Mouse (Mus musculus) spleen, adult 2 months (tissue): Measurements from ENCODE around the gene Prx. TPM values are rescaled to one million over a fixed set of nuclear protein-coding genes. Genes with fewer than 3 reads are reported as not detected.
A peak's percentile ranks its signal among the peaks of the same experiment; 100 is the strongest.

Experiments
- DNase-seq, 2 experiments: peaks; one replicate each; pipeline versions ENCODE4 v3.0.0 to v3.0.0-alpha.2; 2012 to 2021; ENCODE audit warnings: low spot score in 2 of 2, low read depth in 1 of 2
- H3K27ac ChIP-seq: fragments of 200-500 bp; 2 replicates; pipeline ENCODE4 v1.5.1; 2012; ENCODE audit warnings: low read length, inconsistent platforms; ENCODE audit not compliant: insufficient read depth
- H3K27me3 ChIP-seq: fragments of 200-500 bp; 2 replicates; pipeline ENCODE4 v1.6.1; 2012; ENCODE audit warnings: mild to moderate bottlenecking, moderate library complexity, low read length, inconsistent platforms; ENCODE audit not compliant: control insufficient read depth, insufficient read depth
- H3K36me3 ChIP-seq: fragments of 200-500 bp; 2 replicates; pipeline ENCODE4 v1.6.1; 2012; ENCODE audit warnings: mild to moderate bottlenecking, low read length, inconsistent platforms; ENCODE audit not compliant: control insufficient read depth, insufficient read depth
- H3K4me1 ChIP-seq: fragments of 200-500 bp; 2 replicates; pipeline ENCODE4 v1.6.1; 2011; ENCODE audit warnings: inconsistent platforms; ENCODE audit not compliant: control insufficient read depth, insufficient read depth, insufficient read length
- H3K4me3 ChIP-seq: fragments of 200-500 bp; 2 replicates; pipeline ENCODE4 v1.5.1; 2011; ENCODE audit warnings: mild to moderate bottlenecking, inconsistent platforms; ENCODE audit not compliant: insufficient read depth, insufficient read length; ENCODE audit errors: extremely low read depth
- CTCF ChIP-seq: fragments of 200-500 bp; IDR thresholded peaks from 2 replicates; pipeline ENCODE4 v1.5.1; 2011; ENCODE audit warnings: mild to moderate bottlenecking, inconsistent platforms; ENCODE audit not compliant: insufficient read depth, insufficient read length, insufficient replicate concordance; ENCODE audit errors: extremely low read depth
- POLR2A ChIP-seq: fragments of 200-500 bp; IDR thresholded peaks from 2 replicates; pipeline ENCODE4 v1.6.1; 2011; ENCODE audit warnings: low read depth, low read length, inconsistent platforms
- WGBS: fragments of 180-500 bp; shearing (Covaris S2); methylation state at CpG from one replicate; pipeline ENCODE4 v1.1.7; 2018; 5-methylcytosine and 5-hydroxymethylcytosine counted together
- polyA plus RNA-seq: library from polyadenylated mRNA; depleted of rRNA; stranded (reverse); fragments of >200 nt; gene quantifications from 2 replicates; pipeline ENCODE4 v1.2.3, GENCODE M21; 2012; rRNA removed

Prx gene
- 0.68 and 0.72 TPM in 2 replicates for polyA plus RNA-seq

- Histone ChIP-seq H3K4me3 (no peak within 1 kb of the TSS), H3K27ac (no peak within 1 kb of the TSS), H3K36me3 (no peaks in the 10 kb centered on the region), H3K27me3 (no peaks in the 10 kb centered on the region), H3K4me1 (no peaks in the 10 kb centered on the region)
- 82% methylated on average over 3 of the region's 3 CpGs for WGBS
- DNase-seq, result no peak
- TF ChIP-seq CTCF (no peak), POLR2A (no peak)
These were observed at the start of gene Prx for GRCm38 (mm10) chr7:27499036-27499435. Gene Prx, plus strand, starts transcription at chr7:27499324.

GRCm38 (mm10) chr7:27451359-27451758 lies 47.8 kb upstream of the Prx start:
- no peak for TF ChIP-seq POLR2A
- no peak for TF ChIP-seq CTCF
- peak in 1 of 2 experiments; percentile 50 for DNase-seq
- Histone ChIP-seq H3K36me3 (no peaks in the 10 kb centered on the region), H3K4me3 (no peak overlapping the region), H3K27me3 (peaks cover 3% of the 10 kb centered on the region), H3K27ac (peak overlapping the region; percentile 56), H3K4me1 (peaks cover 28% of the 10 kb centered on the region; the same call in 1 of the 2 replicates)
- WGBS, result 23% methylated on average over 2 of the region's 2 CpGs

- Histone ChIP-seq H3K4me3 (no peak overlapping the region), H3K4me1 (peaks cover 20% of the 10 kb centered on the region; the same call in 1 of the 2 replicates), H3K27ac (peak overlapping the region; percentile 66), H3K36me3 (no peaks in the 10 kb centered on the region), H3K27me3 (no peaks in the 10 kb centered on the region)
- DNase-seq, result no peak
- TF ChIP-seq POLR2A, result no peak
- no peak for TF ChIP-seq CTCF
- WGBS, result 76% methylated on average over 13 of the region's 13 CpGs
These were observed 46.8 kb upstream of the Prx start for GRCm38 (mm10) chr7:27452206-27452770.

GRCm38 (mm10) chr7:27454461-27455121 lies 44.5 kb upstream of the Prx start:
- peaks cover 18% of the 10 kb centered on the region; the same call in 1 of the 2 replicates for H3K4me1 ChIP-seq
- no peaks in the 10 kb centered on the region for H3K27me3 ChIP-seq
- no peak overlapping the region for H3K4me3 ChIP-seq
- 32% methylated on average over 10 of the region's 10 CpGs for WGBS
- H3K36me3 ChIP-seq, result peaks cover 5% of the 10 kb centered on the region
- DNase-seq, result peak; percentile 48 to 50
- H3K27ac ChIP-seq, result peak overlapping the region; percentile 63
- no peak for TF ChIP-seq CTCF
- no peak for TF ChIP-seq POLR2A

GRCm38 (mm10) chr7:27455273-27455672 lies 43.9 kb upstream of the Prx start:
- TF ChIP-seq POLR2A (no peak), CTCF (no peak)
- no peak for DNase-seq
- H3K36me3 ChIP-seq, result peaks cover 5% of the 10 kb centered on the region
- no peak overlapping the region for H3K27ac ChIP-seq
- 76% methylated on average over 3 of the region's 3 CpGs for WGBS
- no peak overlapping the region for H3K4me3 ChIP-seq
- peaks cover 18% of the 10 kb centered on the region; the same call in 1 of the 2 replicates for H3K4me1 ChIP-seq
- no peaks in the 10 kb centered on the region for H3K27me3 ChIP-seq

- H3K4me1 ChIP-seq, result peaks cover 7% of the 10 kb centered on the region; the same call in 1 of the 2 replicates
- TF ChIP-seq CTCF (no peak), POLR2A (no peak)
- 82% methylated on average over 4 of the region's 4 CpGs for WGBS
- H3K27me3 ChIP-seq, result no peaks in the 10 kb centered on the region
- no peak overlapping the region for H3K27ac ChIP-seq
- H3K4me3 ChIP-seq, result no peak overlapping the region
- H3K36me3 ChIP-seq, result peaks cover 8% of the 10 kb centered on the region
- DNase-seq, result no peak
These were observed 40.5 kb upstream of the Prx start for GRCm38 (mm10) chr7:27458614-27459013.

GRCm38 (mm10) chr7:27459640-27460039 lies 39.5 kb upstream of the Prx start:
- no peak for DNase-seq
- H3K27me3 ChIP-seq, result no peaks in the 10 kb centered on the region
- 87% methylated on average over 5 of the region's 5 CpGs for WGBS
- no peak for TF ChIP-seq CTCF
- no peak for TF ChIP-seq POLR2A
- H3K27ac ChIP-seq, result no peak overlapping the region
- peaks cover 8% of the 10 kb centered on the region for H3K36me3 ChIP-seq
- H3K4me3 ChIP-seq, result no peak overlapping the region
- peaks cover 4% of the 10 kb centered on the region; the same call in 1 of the 2 replicates for H3K4me1 ChIP-seq
